Mouse (Mus musculus): Measurements from ENCODE around the gene Rnf213. TPM values are rescaled to one million over a fixed set of nuclear protein-coding genes. Genes with fewer than 3 reads are reported as not detected.

The Rnf213 gene
- polyA plus RNA-seq, 1 experiment from 2014 or later, result 8.5 TPM

DNA sequence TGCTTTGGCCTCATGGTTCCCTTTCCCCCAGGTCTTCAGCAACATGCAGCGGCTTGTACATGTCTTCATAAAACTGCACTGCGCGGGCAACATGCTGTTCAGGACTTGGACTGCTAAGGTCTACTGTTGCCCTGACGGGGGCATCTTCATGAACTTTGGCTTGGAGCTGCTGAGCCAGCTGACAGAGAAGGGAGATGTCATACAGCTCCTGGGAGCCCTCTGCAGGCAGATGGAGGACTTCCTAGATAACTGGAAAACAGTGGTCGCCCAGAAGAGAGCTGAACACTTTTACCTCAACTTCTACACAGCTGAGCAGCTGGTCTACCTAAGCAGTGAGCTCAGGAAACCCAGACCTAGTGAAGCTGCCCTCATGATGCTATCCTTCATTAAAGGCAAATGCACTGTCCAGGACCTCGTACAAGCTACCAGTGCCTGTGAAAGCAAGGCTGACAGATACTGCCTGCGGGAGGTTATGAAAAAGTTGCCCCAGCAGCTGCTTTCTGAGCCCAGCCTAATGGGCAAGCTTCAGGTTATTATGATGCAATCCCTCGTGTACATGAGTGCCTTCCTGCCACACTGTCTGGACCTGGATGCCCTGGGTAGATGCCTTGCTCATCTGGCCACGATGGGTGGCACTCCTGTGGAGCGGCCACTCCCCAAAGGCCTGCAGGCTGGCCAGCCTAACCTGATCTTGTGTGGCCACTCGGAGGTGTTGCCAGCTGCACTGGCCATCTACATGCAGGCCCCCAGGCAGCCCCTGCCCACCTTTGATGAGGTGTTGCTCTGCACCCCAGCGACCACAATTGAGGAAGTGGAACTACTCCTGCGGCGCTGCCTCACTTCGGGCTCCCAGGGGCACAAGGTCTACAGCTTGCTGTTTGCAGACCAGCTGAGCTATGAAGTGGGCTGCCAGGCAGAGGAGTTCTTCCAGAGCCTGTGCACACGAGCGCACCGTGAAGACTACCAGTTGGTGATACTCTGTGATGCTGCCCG, 43.3 kb downstream of the Rnf213 start:
- no peak overlapping the region for H3K9ac ChIP-seq
- WGBS, result 74% methylated on average over 19 of the region's 19 CpGs
- no peaks in the 10 kb centered on the region for H3K27me3 ChIP-seq (replicated peaks)
- H3K4me3 ChIP-seq, result no peak overlapping the region
- no peak overlapping the region for H3K4me2 ChIP-seq
- no peaks in the 10 kb centered on the region; the same call in 1 of the 2 replicates for H3K9me3 ChIP-seq (replicated peaks)
- no peaks in the 10 kb centered on the region for H3K4me1 ChIP-seq (replicated peaks)
- peaks cover 92% of the 10 kb centered on the region for H3K36me3 ChIP-seq
- no peak for ATAC-seq (ENCODE audit: insufficient number of reproducible peaks, low FRiP score)
- H3K27ac ChIP-seq (ENCODE audit: poor library complexity, severe bottlenecking), result no peak overlapping the region

DNA sequence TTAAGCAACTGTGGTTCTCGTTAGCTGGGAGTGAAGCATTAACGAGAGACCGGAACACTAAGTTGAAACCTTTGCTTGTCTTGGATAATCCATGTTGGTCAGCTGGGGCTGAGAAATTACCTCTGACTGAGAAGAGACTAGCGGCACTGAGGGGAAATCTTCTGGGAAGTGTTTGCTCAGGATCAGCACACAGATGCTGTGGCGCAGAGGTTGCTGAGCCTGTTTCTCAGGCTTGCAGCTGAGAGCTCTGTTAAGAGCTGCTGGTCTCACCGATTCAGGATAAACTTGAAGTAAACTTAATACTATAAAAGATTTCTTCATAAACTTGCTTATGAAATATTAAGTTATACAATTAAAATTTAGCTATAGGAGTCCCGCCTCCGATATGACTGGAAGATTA, 45.9 kb downstream of the Rnf213 start:
- H3K27ac ChIP-seq (ENCODE audit: poor library complexity, severe bottlenecking), result no peak overlapping the region
- no peak overlapping the region for H3K4me2 ChIP-seq
- WGBS, result 84% methylated on average over 8 of the region's 8 CpGs
- H3K9ac ChIP-seq, result no peak overlapping the region
- H3K4me1 ChIP-seq (replicated peaks), result no peaks in the 10 kb centered on the region
- H3K36me3 ChIP-seq, result peaks cover 92% of the 10 kb centered on the region
- no peaks in the 10 kb centered on the region for H3K9me3 ChIP-seq (replicated peaks)
- ATAC-seq (ENCODE audit: insufficient number of reproducible peaks, low FRiP score), result no peak
- H3K27me3 ChIP-seq (replicated peaks), result no peaks in the 10 kb centered on the region
- H3K4me3 ChIP-seq, result no peak overlapping the region

DNA sequence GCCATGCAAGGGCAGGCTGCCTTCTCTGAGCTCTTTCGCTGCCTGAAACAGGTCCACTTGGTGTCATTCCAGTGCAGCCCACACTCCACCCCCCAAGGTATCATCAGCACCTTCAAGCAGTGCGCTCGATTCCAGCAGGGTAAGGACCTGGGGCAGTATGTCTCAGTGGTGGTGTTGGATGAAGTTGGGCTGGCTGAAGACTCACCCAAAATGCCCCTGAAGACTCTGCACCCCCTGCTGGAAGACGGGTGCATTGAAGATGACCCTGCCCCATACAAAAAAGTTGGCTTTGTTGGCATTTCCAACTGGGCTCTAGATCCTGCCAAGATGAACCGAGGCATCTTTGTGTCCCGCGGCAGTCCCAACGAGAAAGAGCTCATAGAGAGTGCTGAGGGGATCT, 49.3 kb downstream of the Rnf213 start:
- no peak overlapping the region for H3K4me2 ChIP-seq
- no peaks in the 10 kb centered on the region for H3K9me3 ChIP-seq (replicated peaks)
- H3K27me3 ChIP-seq (replicated peaks), result no peaks in the 10 kb centered on the region
- no peaks in the 10 kb centered on the region for H3K4me1 ChIP-seq (replicated peaks)
- 85% methylated on average over 8 of the region's 8 CpGs for WGBS
- H3K27ac ChIP-seq (ENCODE audit: poor library complexity, severe bottlenecking), result no peak overlapping the region
- no peak overlapping the region for H3K9ac ChIP-seq
- H3K36me3 ChIP-seq, result peaks cover 86% of the 10 kb centered on the region
- no peak for ATAC-seq (ENCODE audit: insufficient number of reproducible peaks, low FRiP score)
- H3K4me3 ChIP-seq, result no peak overlapping the region

DNA sequence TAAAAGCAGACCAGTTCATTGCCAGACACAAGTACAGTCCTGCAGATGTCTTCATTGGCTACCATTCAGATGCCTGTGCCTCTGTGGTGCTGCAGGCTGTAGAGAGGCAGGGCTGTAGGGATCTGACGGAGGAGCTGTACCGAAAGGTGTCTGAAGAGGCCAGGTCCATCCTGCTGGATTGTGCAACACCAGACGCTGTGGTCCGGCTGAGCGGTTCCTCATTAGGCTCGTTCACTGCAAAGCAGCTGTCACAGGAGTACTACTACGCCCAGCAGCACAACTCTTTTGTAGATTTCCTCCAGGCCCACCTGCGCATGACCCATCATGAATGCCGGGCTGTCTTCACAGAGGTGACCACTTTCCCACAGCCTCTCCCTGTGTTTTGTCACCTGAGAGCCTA, 50.5 kb downstream of the Rnf213 start:
- Histone ChIP-seq H3K9ac (no peak overlapping the region), H3K9me3 (replicated peaks) (no peaks in the 10 kb centered on the region), H3K4me2 (no peak overlapping the region), H3K27me3 (replicated peaks) (no peaks in the 10 kb centered on the region), H3K4me3 (no peak overlapping the region), H3K4me1 (replicated peaks) (no peaks in the 10 kb centered on the region), H3K36me3 (peaks cover 85% of the 10 kb centered on the region), H3K27ac (ENCODE audit: poor library complexity, severe bottlenecking) (no peak overlapping the region)
- WGBS, result 84% methylated on average over 9 of the region's 9 CpGs
- no peak for ATAC-seq (ENCODE audit: insufficient number of reproducible peaks, low FRiP score)

DNA sequence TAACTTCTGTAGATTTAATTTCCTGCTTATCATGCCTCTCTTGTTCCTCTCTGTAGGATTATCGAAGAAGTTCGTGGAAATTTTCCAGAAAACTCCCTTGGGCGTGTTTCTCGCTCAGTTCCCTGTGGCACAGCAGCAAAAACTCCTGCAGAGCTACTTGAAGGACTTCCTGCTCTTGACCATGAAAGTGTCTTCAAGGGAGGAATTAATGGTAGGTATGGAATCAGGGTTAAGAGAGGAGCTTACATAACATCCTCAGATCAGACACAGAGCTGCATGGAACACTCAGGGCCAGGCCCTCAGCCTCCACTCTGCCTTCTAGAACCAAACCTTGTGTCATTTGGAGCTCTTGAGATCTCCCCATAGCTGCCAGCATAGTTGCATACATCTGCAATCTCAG, 63.2 kb downstream of the Rnf213 start:
- Histone ChIP-seq H3K9me3 (replicated peaks) (no peaks in the 10 kb centered on the region), H3K27ac (ENCODE audit: poor library complexity, severe bottlenecking) (no peak overlapping the region), H3K4me2 (no peak overlapping the region), H3K27me3 (replicated peaks) (no peaks in the 10 kb centered on the region), H3K9ac (no peak overlapping the region), H3K36me3 (peaks cover 79% of the 10 kb centered on the region), H3K4me1 (replicated peaks) (no peaks in the 10 kb centered on the region), H3K4me3 (no peak overlapping the region)
- 78% methylated on average over 4 of the region's 4 CpGs for WGBS
- no peak for ATAC-seq (ENCODE audit: insufficient number of reproducible peaks, low FRiP score)

DNA sequence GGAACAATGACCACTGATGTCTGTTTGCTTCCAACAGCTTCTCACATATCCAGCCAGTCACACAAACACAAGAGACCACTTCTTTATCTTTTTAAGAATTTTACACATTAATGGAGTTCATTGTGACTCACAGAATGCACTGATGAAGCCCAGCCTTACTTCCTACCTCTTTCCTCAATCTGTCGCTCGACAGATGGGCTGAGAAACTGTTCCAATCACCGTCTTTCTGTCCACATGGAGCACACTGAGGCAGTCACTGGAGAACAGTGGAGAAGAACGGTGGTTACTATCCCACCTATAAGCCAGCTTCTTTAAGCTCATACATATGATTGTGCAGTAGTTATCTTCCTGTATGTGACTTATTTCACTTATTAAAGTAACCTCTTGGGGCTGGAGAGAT, 85.0 kb downstream of the Rnf213 start:
- Histone ChIP-seq H3K9me3 (replicated peaks) (no peaks in the 10 kb centered on the region), H3K4me3 (no peak overlapping the region), H3K27me3 (replicated peaks) (no peaks in the 10 kb centered on the region), H3K36me3 (peaks cover 75% of the 10 kb centered on the region), H3K4me1 (replicated peaks) (no peaks in the 10 kb centered on the region), H3K27ac (ENCODE audit: poor library complexity, severe bottlenecking) (no peak overlapping the region), H3K9ac (no peak overlapping the region), H3K4me2 (no peak overlapping the region)
- WGBS, result 87% methylated on average over 4 of the region's 4 CpGs
- ATAC-seq (ENCODE audit: insufficient number of reproducible peaks, low FRiP score), result no peak

DNA sequence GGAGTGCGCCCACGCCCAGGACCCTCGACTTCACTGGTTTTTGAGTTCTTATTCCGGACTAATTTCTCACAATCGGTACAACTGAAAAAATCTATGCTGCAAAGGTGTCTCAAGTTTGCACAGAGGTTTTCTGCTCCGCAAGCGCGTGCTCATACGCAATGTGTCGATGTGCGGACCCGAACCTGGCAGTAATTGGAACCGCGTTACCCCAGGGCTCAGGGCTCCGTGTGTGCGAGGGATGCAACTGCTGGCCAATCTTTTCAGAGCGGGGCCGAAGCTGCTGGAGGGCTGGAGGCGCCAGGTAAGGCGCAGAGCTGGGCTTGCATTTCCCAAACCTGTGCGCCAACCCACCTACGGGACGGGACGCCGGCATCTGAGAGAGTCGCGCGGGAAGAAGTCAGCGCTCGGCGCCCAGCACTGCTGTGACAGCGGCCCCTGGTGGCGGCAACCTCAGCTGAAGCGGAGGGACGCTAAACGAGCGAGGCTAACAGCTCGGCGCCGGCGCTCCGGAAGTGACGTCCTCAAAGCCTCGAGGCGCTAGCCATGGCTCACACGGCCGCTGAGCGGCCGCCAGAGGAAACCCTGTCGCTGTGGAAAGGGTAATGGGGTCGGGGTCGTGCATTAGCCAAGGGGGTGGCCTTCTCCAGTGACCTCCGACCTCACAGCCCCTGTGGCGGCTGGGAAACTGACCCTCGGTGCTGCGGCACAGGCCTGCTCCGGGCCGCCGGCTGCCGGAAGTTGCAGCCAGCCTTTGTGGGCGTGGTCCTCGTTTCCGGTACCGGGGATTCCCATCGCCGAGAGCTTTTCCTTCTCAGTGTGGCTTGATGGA, 98.2 kb downstream of the Rnf213 start, which contains the start of gene Endov:
Gene Endov, plus strand, starts transcription at position 487 of the 829 bp plus-strand sequence.
- Histone ChIP-seq H3K9me3 (replicated peaks) (no peaks in the 10 kb centered on the region), H3K9ac (peak within 1 kb of the TSS; percentile 93), H3K4me2 (peak within 1 kb of the TSS; percentile 95), H3K4me3 (peak within 1 kb of the TSS; percentile 89), H3K4me1 (replicated peaks) (peaks cover 8% of the 10 kb centered on the region), H3K27ac (ENCODE audit: poor library complexity, severe bottlenecking) (peak within 1 kb of the TSS; percentile 72), H3K36me3 (peaks cover 31% of the 10 kb centered on the region), H3K27me3 (replicated peaks) (peaks cover 5% of the 10 kb centered on the region)
- WGBS, result 1% methylated on average over 66 of the region's 66 CpGs
- peak; percentile 94 for ATAC-seq (ENCODE audit: insufficient number of reproducible peaks, low FRiP score)

DNA sequence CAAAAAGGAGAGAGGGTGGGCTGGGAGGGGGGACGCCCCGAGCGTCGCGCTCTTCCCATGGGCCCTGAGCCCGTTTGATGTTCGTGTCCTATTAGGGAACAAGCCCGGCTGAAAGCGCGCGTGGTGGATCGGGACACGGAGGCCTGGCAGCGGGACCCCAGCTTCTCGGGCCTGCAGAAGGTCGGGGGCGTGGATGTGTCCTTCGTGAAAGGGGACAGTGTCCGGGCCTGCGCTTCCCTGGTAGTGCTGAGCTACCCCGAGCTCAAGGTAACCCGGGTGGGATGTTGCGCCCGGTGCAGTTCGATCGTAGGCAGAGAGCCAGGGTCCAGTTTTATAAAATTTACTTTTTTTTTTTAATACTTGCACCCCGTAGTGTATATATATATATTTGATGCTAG, 98.8 kb downstream of the Rnf213 start:
- ATAC-seq (ENCODE audit: insufficient number of reproducible peaks, low FRiP score), result 0 out of 2 replicates have a peak, but pooled peaks have one; percentile 19
- H3K4me3 ChIP-seq, result peak overlapping the region; percentile 89
- H3K4me2 ChIP-seq, result peak overlapping the region; percentile 95
- peak overlapping the region; percentile 93 for H3K9ac ChIP-seq
- WGBS, result 8% methylated on average over 27 of the region's 27 CpGs
- no peaks in the 10 kb centered on the region for H3K9me3 ChIP-seq (replicated peaks)
- H3K27me3 ChIP-seq (replicated peaks), result peaks cover 5% of the 10 kb centered on the region
- peak overlapping the region; percentile 72 for H3K27ac ChIP-seq (ENCODE audit: poor library complexity, severe bottlenecking)
- H3K4me1 ChIP-seq (replicated peaks), result peaks cover 8% of the 10 kb centered on the region
- H3K36me3 ChIP-seq, result peaks cover 26% of the 10 kb centered on the region

DNA sequence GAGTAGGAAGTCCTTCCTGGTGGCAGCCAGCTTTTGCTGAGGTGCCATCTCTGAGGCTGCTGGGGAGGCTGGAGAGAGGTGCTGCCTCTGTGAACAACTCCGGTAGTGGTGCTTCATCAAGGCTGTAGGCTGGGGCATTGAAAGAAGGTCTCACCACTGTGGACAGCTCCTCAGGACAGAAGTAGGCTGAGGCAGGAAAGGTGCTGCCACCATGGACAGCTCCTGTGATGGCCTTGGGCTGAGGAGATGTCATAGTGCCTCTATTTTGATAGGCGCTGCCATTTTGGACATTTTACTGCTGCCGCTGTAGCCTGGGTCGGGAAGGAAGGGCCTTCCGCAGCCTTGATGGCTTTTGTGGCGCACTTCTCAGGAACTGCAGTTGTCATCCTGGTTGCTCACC, 99.9 kb downstream of the Rnf213 start:
- Histone ChIP-seq H3K4me2 (peak overlapping the region; percentile 95; the same call in 1 of the 2 replicates), H3K36me3 (peaks cover 16% of the 10 kb centered on the region), H3K4me1 (replicated peaks) (peaks cover 8% of the 10 kb centered on the region), H3K4me3 (no peak overlapping the region; the same call in 1 of the 2 replicates), H3K9me3 (replicated peaks) (no peaks in the 10 kb centered on the region), H3K9ac (no peak overlapping the region), H3K27me3 (replicated peaks) (peaks cover 5% of the 10 kb centered on the region), H3K27ac (ENCODE audit: poor library complexity, severe bottlenecking) (no peak overlapping the region)
- WGBS, result 94% methylated on average over 6 of the region's 6 CpGs
- ATAC-seq (ENCODE audit: insufficient number of reproducible peaks, low FRiP score), result no peak

DNA sequence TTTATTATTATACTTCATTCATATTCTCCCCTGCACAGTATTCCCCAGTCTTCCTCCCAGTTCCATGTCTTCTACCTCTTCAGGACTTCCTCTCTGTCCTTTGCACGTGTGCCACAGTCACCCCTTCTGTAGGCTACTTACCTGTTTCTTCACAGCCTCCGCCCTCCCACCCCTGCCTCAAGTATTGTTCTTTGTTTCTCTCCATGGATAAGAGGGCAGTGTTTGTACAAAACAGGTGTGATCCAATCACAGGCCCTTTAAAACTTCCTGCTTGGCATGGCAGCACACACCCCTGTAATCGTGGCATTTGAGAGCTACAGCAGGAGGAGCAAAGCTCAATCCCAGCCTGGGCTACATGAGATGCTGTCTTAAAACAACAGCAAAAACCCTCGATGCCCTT, 100.6 kb downstream of the Rnf213 start:
- ATAC-seq (ENCODE audit: insufficient number of reproducible peaks, low FRiP score), result no peak
- WGBS, result 80% methylated on average over 4 of the region's 4 CpGs

DNA sequence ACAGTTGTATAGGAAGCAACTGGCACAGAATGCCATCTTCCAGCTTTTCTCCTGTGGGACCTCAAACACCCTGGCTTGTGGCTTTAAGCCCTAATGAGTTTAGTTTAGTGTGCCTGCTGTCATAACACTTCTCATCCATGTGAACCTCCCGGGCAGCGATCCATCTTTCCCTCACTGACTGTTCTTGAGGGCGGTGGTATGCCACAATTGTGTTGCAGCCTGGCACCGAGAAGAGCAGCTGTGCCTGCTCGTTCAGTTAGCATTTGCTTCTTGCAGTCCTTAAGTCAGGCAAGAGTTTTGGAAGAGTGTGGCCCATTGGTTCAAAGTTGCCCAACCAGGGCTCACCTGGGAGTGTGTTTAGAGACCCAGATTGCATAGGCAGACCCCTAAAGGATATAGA, 103.2 kb downstream of the Rnf213 start:
- no peaks in the 10 kb centered on the region for H3K9me3 ChIP-seq (replicated peaks)
- H3K9ac ChIP-seq, result no peak overlapping the region
- peaks cover 39% of the 10 kb centered on the region for H3K36me3 ChIP-seq
- no peak for ATAC-seq (ENCODE audit: insufficient number of reproducible peaks, low FRiP score)
- peaks cover 8% of the 10 kb centered on the region for H3K4me1 ChIP-seq (replicated peaks)
- no peak overlapping the region for H3K4me2 ChIP-seq
- H3K27ac ChIP-seq (ENCODE audit: poor library complexity, severe bottlenecking), result no peak overlapping the region
- no peak overlapping the region for H3K4me3 ChIP-seq
- WGBS, result 87% methylated on average over 5 of the region's 5 CpGs
- H3K27me3 ChIP-seq (replicated peaks), result no peaks in the 10 kb centered on the region

More for the DNA sequence above, 100.6 kb downstream of the Rnf213 start:
- H3K4me2 ChIP-seq, result no peak overlapping the region
- no peak overlapping the region for H3K27ac ChIP-seq (ENCODE audit: poor library complexity, severe bottlenecking)
- H3K9me3 ChIP-seq (replicated peaks), result no peaks in the 10 kb centered on the region
- peaks cover 8% of the 10 kb centered on the region for H3K4me1 ChIP-seq (replicated peaks)
- peaks cover 15% of the 10 kb centered on the region for H3K36me3 ChIP-seq
- H3K27me3 ChIP-seq (replicated peaks), result peaks cover 5% of the 10 kb centered on the region
- no peak overlapping the region for H3K4me3 ChIP-seq
- H3K9ac ChIP-seq, result no peak overlapping the region
